Mouse (Mus musculus) ZHBTc4 (cell line): Measurements from ENCODE around the gene Slc27a4.
A peak's percentile ranks its signal among the peaks of the same experiment; 100 is the strongest.

Source experiments
- DNase-seq: peaks from one replicate; pipeline ENCODE4 v3.0.0-alpha.2; 2011; ENCODE audit warnings: low read depth, low spot score

Gene Slc27a4

GRCm38 (mm10) chr2:29856451-29857260, 54.2 kb downstream of the Slc27a4 start:
- DNase-seq = peak; percentile 75

- DNase-seq = no peak
Measured at GRCm38 (mm10) chr2:29857341-29857740, 54.9 kb downstream of the Slc27a4 start.

DNA sequence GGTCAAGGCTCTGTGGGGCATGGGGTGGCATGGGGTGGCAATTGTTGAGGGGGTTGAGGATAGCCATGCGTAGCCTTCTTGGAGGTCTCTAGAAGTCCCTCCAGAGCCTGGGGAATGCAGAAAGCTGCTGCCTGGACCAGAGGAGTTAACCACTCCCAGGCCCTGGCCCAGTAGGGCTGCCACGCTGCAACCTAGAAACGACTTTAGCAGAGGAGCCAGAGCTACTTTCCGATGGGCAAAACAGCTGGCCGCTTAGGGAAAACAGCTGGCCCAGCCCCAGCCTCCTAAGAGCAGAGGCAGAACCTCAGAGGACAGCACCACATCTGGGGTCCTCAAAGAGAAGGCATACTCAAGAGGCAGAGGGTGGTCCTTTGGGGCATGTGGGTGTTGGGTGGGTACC, 55.5 kb downstream of the Slc27a4 start:
- DNase-seq = no peak

DNA sequence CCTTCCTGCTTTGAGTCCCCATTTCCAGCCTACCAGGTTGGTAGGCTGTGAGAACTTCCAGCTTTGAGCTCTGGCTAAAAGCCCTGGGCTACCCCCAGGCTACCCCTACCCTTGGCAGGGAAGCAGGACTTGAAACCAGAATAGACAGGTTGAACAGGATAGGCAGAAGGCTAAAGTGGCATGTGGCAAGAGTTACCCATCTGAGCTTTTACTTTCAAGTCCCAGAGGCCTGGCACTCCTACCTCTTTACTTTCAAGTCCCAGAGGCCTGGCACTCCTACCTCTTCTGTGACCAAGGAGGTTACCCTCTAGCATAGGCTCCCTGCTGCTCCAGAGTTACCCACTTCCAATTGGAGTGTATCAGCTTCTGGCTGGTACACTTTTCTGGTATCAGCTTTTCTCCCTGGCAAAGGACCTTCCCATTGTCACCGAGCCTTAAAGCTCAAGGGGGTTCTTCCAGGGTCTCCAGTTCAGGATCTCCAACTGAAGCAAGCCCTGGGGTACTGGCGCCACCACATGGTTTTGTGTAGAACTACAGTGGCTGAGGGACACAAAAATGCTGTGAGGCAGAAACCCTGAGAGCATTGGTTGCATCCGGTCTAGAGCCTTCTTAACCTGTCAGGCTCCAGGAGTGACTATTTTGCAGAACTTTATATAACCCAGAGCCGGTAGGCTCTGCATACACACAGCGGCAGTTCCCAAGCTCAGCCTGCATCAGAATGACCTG, 56.5 kb downstream of the Slc27a4 start:
- DNase-seq = peak; percentile 83

- no peak for DNase-seq
Measured at GRCm38 (mm10) chr2:29865125-29865524, 62.7 kb downstream of the Slc27a4 start.
